Mouse (Mus musculus): Measurements from ENCODE around the gene Prkcg.

- TF ChIP-seq POLR2A (IDR thresholded peaks at IDR 0.05; ENCODE audit: insufficient read depth, low read depth, low read length) (no peak), CTCF (IDR thresholded peaks at IDR 0.05; ENCODE audit: insufficient read depth, low read depth, low read length) (no peak)
These were observed 31.9 kb downstream of the Prkcg start for GRCm38 (mm10) chr7:3320856-3321255.
